Mouse (Mus musculus): ENCODE measurements around the gene Nol3. TPM values are rescaled to one million over a fixed set of nuclear protein-coding genes. Genes with fewer than 3 reads are reported as not detected.
"Not testable (repeated sequence)": the region's sequence is repeated elsewhere in the genome, so short reads cannot be mapped to it uniquely, and the experiment has no call there.

Gene Nol3
- polyA plus RNA-seq, 1 experiment from 2014 or later: 1.6 TPM

- peak overlapping the region; percentile 50 for H3K4me3 ChIP-seq (replicated peaks)
- peaks cover 26% of the 10 kb centered on the region for H3K4me1 ChIP-seq (replicated peaks)
- 8% methylated on average over 31 of the region's 31 CpGs for WGBS
- no peak overlapping the region for H3K9ac ChIP-seq (replicated peaks)
- no peaks in the 10 kb centered on the region for H3K9me3 ChIP-seq
- no peak overlapping the region for H3K27ac ChIP-seq
- peaks cover 7% of the 10 kb centered on the region; the same call in 1 of the 2 replicates for H3K36me3 ChIP-seq
- no peak for ATAC-seq (ENCODE audit: insufficient number of reproducible peaks, insufficient read depth, low FRiP score, low TSS enrichment, low read depth)
- peaks cover 24% of the 10 kb centered on the region for H3K27me3 ChIP-seq
- H3K4me2 ChIP-seq: peak overlapping the region; percentile 83
Observed at GRCm38 (mm10) chr8:105290554-105291314, 14.8 kb downstream of the Nol3 start.

- peaks cover 27% of the 10 kb centered on the region for H3K27me3 ChIP-seq
- 91% methylated on average over 8 of the region's 8 CpGs for WGBS
- not testable (repeated sequence) for ATAC-seq (ENCODE audit: insufficient number of reproducible peaks, insufficient read depth, low FRiP score, low TSS enrichment, low read depth); H3K9me3 ChIP-seq; H3K4me3 ChIP-seq (replicated peaks); H3K27ac ChIP-seq; H3K9ac ChIP-seq (replicated peaks); H3K4me2 ChIP-seq; H3K36me3 ChIP-seq
- H3K4me1 ChIP-seq (replicated peaks): peaks cover 26% of the 10 kb centered on the region
Observed at GRCm38 (mm10) chr8:105291364-105291763, 15.4 kb downstream of the Nol3 start.

GRCm38 (mm10) chr8:105291802-105292201, 15.9 kb downstream of the Nol3 start:
- not testable (repeated sequence) for H3K4me3 ChIP-seq (replicated peaks); H3K9ac ChIP-seq (replicated peaks); H3K9me3 ChIP-seq; H3K36me3 ChIP-seq; H3K27ac ChIP-seq; ATAC-seq (ENCODE audit: insufficient number of reproducible peaks, insufficient read depth, low FRiP score, low TSS enrichment, low read depth); H3K4me2 ChIP-seq
- Histone ChIP-seq H3K27me3 (peaks cover 27% of the 10 kb centered on the region), H3K4me1 (replicated peaks) (peaks cover 29% of the 10 kb centered on the region)
- 62% methylated on average over 3 of the region's 3 CpGs for WGBS

- Histone ChIP-seq H3K4me3 (replicated peaks) (no peak overlapping the region), H3K9ac (replicated peaks) (no peak overlapping the region), H3K4me2 (no peak overlapping the region), H3K27ac (no peak overlapping the region), H3K9me3 (no peaks in the 10 kb centered on the region), H3K4me1 (replicated peaks) (peaks cover 32% of the 10 kb centered on the region), H3K36me3 (no peaks in the 10 kb centered on the region), H3K27me3 (peaks cover 27% of the 10 kb centered on the region)
- WGBS: 79% methylated on average over 7 of the region's 7 CpGs
- no peak for ATAC-seq (ENCODE audit: insufficient number of reproducible peaks, insufficient read depth, low FRiP score, low TSS enrichment, low read depth)
Observed at GRCm38 (mm10) chr8:105292471-105292870, 16.5 kb downstream of the Nol3 start.

- no peak for ATAC-seq (ENCODE audit: insufficient number of reproducible peaks, insufficient read depth, low FRiP score, low TSS enrichment, low read depth)
- Histone ChIP-seq H3K9me3 (no peaks in the 10 kb centered on the region), H3K4me3 (replicated peaks) (no peak overlapping the region), H3K27me3 (peaks cover 27% of the 10 kb centered on the region), H3K4me1 (replicated peaks) (peaks cover 29% of the 10 kb centered on the region), H3K36me3 (peaks cover under 1% of the 10 kb centered on the region; the same call in 1 of the 2 replicates), H3K27ac (no peak overlapping the region), H3K9ac (replicated peaks) (no peak overlapping the region), H3K4me2 (no peak overlapping the region)
- 67% methylated on average over 19 of the region's 19 CpGs for WGBS
Observed at GRCm38 (mm10) chr8:105293405-105293804, 17.5 kb downstream of the Nol3 start.

- Histone ChIP-seq H3K36me3 (peaks cover 13% of the 10 kb centered on the region), H3K27me3 (peaks cover 25% of the 10 kb centered on the region), H3K9me3 (no peaks in the 10 kb centered on the region), H3K27ac (no peak overlapping the region), H3K9ac (replicated peaks) (0 out of 2 replicates have a peak overlapping the region, but pooled peaks have one; percentile 18), H3K4me1 (replicated peaks) (peaks cover 28% of the 10 kb centered on the region), H3K4me3 (replicated peaks) (0 out of 2 replicates have a peak overlapping the region, but pooled peaks have one; percentile 4), H3K4me2 (no peak overlapping the region)
- ATAC-seq (ENCODE audit: insufficient number of reproducible peaks, insufficient read depth, low FRiP score, low TSS enrichment, low read depth): no peak
- WGBS: 74% methylated on average over 9 of the region's 9 CpGs
Observed at GRCm38 (mm10) chr8:105294776-105295175, 18.8 kb downstream of the Nol3 start.

GRCm38 (mm10) chr8:105295256-105295655, 19.3 kb downstream of the Nol3 start:
- Histone ChIP-seq H3K9me3 (no peaks in the 10 kb centered on the region), H3K4me1 (replicated peaks) (peaks cover 23% of the 10 kb centered on the region), H3K9ac (replicated peaks) (no peak overlapping the region), H3K36me3 (peaks cover 18% of the 10 kb centered on the region), H3K27me3 (peaks cover 20% of the 10 kb centered on the region), H3K27ac (no peak overlapping the region), H3K4me3 (replicated peaks) (0 out of 2 replicates have a peak overlapping the region, but pooled peaks have one; percentile 4), H3K4me2 (no peak overlapping the region)
- WGBS: 73% methylated on average over 11 of the region's 11 CpGs
- no peak for ATAC-seq (ENCODE audit: insufficient number of reproducible peaks, insufficient read depth, low FRiP score, low TSS enrichment, low read depth)

GRCm38 (mm10) chr8:105295895-105296573, 20.1 kb downstream of the Nol3 start, which contains the start of gene Exoc3l:
Gene Exoc3l (minus strand): TSS chr8:105296101.
- Histone ChIP-seq H3K4me1 (replicated peaks) (peaks cover 18% of the 10 kb centered on the region), H3K9ac (replicated peaks) (0 out of 2 replicates have a peak within 1 kb of the TSS, but pooled peaks have one; percentile 27)
- WGBS: 55% methylated on average over 11 of the region's 11 CpGs

GRCm38 (mm10) chr8:105297511-105298192, 21.7 kb downstream of the Nol3 start, which contains the start of gene E2f4:
Gene E2f4 (plus strand): TSS chr8:105297663.
- Histone ChIP-seq H3K36me3 (peaks cover 42% of the 10 kb centered on the region), H3K4me2 (peak within 1 kb of the TSS; percentile 97), H3K4me1 (replicated peaks) (peaks cover 18% of the 10 kb centered on the region), H3K9ac (replicated peaks) (peak within 1 kb of the TSS; percentile 86), H3K27me3 (peaks cover 14% of the 10 kb centered on the region), H3K4me3 (replicated peaks) (peak within 1 kb of the TSS; percentile 98), H3K9me3 (no peaks in the 10 kb centered on the region), H3K27ac (peak within 1 kb of the TSS; percentile 62)
- under 1% methylated on average over 58 of the region's 58 CpGs for WGBS
- peak; percentile 83 for ATAC-seq (ENCODE audit: insufficient number of reproducible peaks, insufficient read depth, low FRiP score, low TSS enrichment, low read depth)

More at GRCm38 (mm10) chr8:105295895-105296573, 20.1 kb downstream of the Nol3 start, which contains the start of gene Exoc3l:
- Histone ChIP-seq H3K4me3 (replicated peaks) (0 out of 2 replicates have a peak within 1 kb of the TSS, but pooled peaks have one; percentile 7), H3K27ac (no peak within 1 kb of the TSS), H3K9me3 (no peaks in the 10 kb centered on the region), H3K27me3 (peaks cover 14% of the 10 kb centered on the region), H3K4me2 (peak within 1 kb of the TSS; percentile 97), H3K36me3 (peaks cover 26% of the 10 kb centered on the region)
- ATAC-seq (ENCODE audit: insufficient number of reproducible peaks, insufficient read depth, low FRiP score, low TSS enrichment, low read depth): no peak

- no peak for ATAC-seq (ENCODE audit: insufficient number of reproducible peaks, insufficient read depth, low FRiP score, low TSS enrichment, low read depth)
- Histone ChIP-seq H3K9ac (replicated peaks) (peak overlapping the region; percentile 86), H3K4me2 (peak overlapping the region; percentile 97), H3K4me3 (replicated peaks) (peak overlapping the region; percentile 98), H3K36me3 (peaks cover 51% of the 10 kb centered on the region), H3K4me1 (replicated peaks) (peaks cover 18% of the 10 kb centered on the region), H3K27me3 (peaks cover 7% of the 10 kb centered on the region; the same call in 1 of the 2 replicates), H3K27ac (no peak overlapping the region), H3K9me3 (no peaks in the 10 kb centered on the region)
- WGBS: 57% methylated on average over 18 of the region's 18 CpGs
Observed at GRCm38 (mm10) chr8:105298351-105299252, 22.7 kb downstream of the Nol3 start.
